Mouse (Mus musculus) embryo, embryonic 9.5 days (tissue): ENCODE results near the gene Sbk1.
"Not testable (repeated sequence)": the region's sequence is repeated elsewhere in the genome, so short reads cannot be mapped to it uniquely, and the experiment has no call there.

Source experiments
- DNase-seq: peaks from one replicate; pipeline ENCODE4 v3.0.0-alpha.2; 2017; ENCODE audit errors: extremely low spot score

The Sbk1 gene

DNA sequence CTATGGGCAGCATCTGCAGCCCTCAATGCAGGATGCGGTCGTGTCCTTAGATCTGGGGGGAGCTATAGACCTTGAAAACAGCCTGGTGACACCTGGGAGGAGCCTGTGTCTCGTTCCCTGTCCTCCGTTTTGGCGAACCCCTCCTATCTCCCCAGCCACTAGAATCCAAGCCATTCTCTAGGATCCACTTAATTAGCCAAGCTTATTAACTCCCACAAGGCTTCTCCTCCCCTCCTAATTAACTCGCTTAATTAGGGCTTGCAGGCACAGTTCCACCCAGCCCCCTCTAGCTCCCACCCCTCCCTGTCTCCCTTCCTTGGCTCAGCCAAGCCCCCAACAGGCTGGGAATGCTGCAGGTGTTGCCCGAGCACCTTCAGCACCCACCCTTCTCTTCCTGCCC lies 8.5 kb upstream of the Sbk1 start:
- no peak for DNase-seq

GRCm38 (mm10) chr7:126265949-126266348 lies 6.5 kb upstream of the Sbk1 start:
- no peak for DNase-seq

DNA sequence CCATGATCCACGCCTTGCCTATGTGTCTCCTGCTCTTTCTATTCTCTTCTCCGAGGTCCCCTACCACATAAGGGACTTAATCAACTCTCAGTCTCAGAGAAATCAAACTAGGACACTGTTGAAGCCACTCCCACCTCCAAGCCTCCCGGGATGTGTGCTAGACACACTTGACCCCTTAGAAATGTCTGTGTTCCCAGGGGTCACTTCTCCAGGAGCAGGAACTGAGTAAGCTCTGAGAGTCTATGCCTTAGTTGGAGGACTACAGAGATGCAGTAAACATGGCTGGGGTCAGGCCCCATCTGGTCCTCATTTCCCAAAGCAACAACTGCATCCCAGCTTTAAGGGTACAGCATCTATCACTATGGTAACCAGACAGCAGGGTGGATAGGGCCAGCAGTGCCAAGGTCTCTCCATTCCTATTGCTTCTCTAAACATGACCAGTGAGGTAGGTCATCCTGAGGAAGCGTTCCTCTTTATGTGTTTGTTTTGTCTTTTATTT lies 6.0 kb upstream of the Sbk1 start:
- no peak for DNase-seq

GRCm38 (mm10) chr7:126267606-126268005 lies 4.8 kb upstream of the Sbk1 start:
- DNase-seq: no peak

DNA sequence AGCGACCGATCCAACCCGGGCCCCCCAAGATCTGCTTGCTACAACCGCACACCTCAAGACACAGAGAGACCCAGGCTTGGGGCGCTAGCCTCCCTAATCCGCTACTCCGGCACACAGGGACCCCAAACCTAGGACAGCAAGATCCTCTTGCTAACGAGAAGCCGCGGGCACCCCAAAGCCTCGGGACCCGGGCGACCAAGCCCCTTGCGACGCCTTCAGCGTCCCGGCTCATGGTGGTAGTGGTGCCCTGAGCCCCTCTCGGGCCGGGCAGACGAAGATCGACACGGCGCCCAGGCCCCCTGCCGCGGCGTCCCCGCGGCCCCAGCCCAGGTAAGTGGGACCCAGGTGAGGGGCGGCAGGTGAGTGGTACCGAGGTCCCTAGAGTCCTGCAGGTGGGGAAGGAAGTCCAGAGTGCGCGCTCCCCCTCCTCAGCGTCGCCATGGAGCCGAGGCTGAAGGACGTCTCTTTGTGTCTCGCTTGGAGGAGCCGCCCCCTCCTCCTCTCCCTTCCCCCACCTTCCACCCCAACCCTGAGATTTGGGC lies 422 bp downstream of the Sbk1 start:
- no peak for DNase-seq

GRCm38 (mm10) chr7:126273351-126274042 lies 1.1 kb downstream of the Sbk1 start:
- peak; percentile 50 for DNase-seq

DNA sequence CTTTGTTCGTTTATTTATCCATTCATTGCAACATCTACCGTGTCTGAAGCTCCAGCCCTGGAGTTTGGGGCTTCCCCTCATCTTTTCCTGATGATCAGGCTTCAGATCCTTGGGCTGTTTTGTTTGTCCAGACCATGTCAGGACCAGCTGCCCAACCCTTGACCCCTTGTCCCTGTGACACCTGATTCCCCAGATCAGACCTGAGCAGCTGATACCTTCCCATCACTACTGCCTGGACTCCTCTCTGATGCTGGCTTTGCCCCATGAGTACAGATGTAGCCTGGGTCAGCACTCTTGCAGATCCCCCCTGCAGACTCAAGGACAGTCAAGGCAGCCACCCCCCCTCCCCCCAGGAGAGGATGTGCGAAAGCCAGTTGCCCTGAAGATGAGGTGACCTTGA lies 1.7 kb downstream of the Sbk1 start:
- peak; percentile 19 for DNase-seq

DNA sequence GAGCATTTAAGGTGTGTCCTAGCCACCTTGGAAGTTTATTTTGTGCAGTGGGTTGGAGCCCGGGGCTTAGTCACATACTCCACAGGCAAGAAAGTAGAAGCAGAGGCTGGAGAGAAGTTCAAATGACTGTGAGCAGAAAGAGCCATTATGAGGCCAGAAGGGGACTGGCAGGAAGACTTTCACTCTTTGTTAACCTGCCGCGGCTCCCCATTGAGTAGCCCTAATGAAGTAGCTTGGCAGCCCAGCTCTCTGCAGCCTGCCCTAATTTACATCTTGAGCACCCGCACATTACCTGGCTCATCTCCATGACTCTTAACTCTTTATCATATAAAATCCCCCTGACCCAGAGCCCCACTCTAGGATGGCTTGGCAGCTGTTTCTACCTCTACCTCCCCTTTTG lies 2.2 kb downstream of the Sbk1 start:
- no peak for DNase-seq

GRCm38 (mm10) chr7:126275711-126276110 lies 3.3 kb downstream of the Sbk1 start:
- DNase-seq: no peak

DNA sequence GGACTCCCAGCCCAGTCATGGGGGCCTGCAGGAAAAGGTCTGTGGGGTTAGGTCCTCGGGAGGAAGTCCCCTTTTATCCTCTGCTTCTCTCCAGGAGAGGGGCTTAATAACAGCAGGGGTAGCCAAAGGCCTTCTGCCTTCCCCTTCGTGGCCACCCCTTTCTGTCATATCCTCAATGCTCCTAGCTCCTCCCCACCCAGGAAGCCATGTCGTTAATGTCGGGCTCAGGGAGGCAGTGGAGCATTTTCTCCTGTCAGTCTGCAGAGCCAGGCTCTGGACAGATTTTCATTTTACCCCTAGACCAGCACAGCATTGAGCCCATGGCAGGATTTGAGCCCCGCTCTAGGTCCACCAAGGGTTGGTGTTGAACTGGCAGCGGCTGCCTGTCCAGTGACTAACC lies 3.9 kb downstream of the Sbk1 start:
- DNase-seq: no peak

- no peak for DNase-seq
These were observed 5.3 kb downstream of the Sbk1 start for GRCm38 (mm10) chr7:126277536-126278295.

DNA sequence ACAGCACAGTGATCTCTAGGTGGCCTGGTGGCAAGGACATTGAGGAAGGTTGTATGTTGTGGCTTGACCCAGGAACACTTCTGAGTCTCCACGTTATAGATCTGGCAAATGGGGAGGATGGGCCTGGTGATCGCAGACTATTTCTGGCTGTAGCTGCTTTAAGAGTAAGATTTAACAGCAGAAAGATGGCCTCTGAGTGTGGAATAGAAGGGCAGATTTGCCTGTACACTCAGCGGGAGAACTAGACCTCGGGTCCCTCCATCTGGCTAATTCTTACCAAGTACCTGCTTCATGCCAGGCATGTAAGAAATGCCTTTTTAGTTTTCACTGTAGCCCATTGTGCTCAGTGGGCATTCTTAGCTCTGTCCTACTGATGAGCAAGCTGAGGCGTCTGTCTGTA lies 6.4 kb downstream of the Sbk1 start:
- no peak for DNase-seq

DNA sequence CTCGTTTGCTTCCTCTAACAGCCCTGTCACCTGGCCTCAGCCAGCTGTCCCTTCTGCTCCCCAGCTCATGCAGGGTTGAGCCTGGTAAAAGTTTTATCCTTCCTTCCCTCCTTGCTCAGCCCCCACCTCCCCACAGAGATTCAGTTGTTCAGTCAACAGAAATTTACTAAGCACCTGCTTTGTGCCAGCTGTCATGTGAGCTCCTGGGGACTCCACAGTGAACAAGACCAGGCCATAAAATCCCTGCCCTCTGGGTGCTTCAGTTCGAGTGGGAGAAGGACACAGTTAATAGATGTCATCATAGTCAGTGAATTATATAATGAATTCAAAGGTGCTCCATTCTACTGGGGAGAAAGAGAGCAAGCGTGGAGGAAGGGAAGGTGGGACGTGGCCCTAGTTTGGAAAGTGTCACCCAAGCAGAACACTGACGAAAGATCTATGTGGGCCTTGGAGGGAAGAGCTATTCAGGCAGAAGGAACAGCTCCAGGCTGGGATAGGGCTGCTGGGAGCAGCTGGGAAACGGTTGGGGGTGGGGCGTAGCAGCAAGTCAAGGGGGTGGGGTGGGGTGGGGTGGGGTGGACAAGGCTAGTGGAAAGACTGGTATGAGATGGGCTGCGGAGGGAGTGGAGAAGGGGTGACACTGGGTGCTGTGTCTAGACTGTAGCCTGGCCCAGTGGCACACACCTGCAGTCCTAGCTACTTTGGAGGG lies 7.5 kb downstream of the Sbk1 start:
- no peak for DNase-seq

GRCm38 (mm10) chr7:126280696-126281095 lies 8.3 kb downstream of the Sbk1 start:
- no peak for DNase-seq

GRCm38 (mm10) chr7:126281876-126282682 lies 9.7 kb downstream of the Sbk1 start:
- DNase-seq: no peak

GRCm38 (mm10) chr7:126282683-126282990 lies 10.2 kb downstream of the Sbk1 start:
- DNase-seq: not testable (repeated sequence)

GRCm38 (mm10) chr7:126284021-126284420 lies 11.6 kb downstream of the Sbk1 start:
- no peak for DNase-seq

DNA sequence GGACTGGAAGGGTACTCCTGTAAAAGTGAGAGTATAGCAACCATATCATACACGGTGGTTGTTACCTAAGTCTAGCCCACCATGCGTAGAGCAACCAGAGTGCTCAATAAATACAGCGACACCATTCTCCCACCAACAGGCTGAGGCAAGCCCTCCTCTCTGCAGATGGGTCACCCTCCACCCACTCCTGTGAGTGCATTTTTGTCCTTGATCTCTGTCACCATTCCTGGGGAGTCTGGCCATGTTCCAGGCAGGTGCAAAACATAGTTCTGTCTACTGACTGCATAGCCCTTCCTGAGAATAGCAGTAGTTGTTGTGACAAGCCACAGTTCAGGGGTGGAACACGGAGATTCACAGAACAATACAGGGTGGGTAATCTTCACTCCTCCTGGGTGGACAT lies 12.0 kb downstream of the Sbk1 start:
- no peak for DNase-seq

GRCm38 (mm10) chr7:126284865-126285264 lies 12.4 kb downstream of the Sbk1 start:
- no peak for DNase-seq

GRCm38 (mm10) chr7:126285293-126286211 lies 13.1 kb downstream of the Sbk1 start:
- DNase-seq: no peak

DNA sequence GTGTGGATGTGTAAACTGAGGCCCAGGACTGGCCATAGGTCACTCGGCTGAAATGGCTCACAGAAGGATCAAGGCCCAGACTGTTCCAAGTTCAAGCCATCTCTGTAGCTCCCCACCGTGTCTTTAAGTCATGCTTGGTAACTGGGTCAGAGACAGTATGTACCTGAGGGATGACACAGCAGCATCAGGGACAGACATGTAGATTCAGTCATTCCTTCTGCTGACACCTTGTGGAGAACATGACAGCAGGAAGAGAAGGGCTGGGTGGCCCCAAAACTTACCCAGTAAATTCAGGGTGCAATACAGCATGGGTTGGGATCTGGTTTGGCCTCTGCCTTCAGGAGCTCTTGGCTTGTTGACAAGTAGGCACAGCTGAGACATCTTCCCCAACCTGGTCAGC lies 13.9 kb downstream of the Sbk1 start:
- no peak for DNase-seq
